Mouse (Mus musculus) retina, adult 2 months (tissue): Measurements from ENCODE around the gene Grk6.

Experiments
- DNase-seq: peaks from one replicate; pipeline ENCODE4 v3.0.0-alpha.2; 2012; ENCODE audit warnings: low read depth, low spot score

Grk6 gene

DNA sequence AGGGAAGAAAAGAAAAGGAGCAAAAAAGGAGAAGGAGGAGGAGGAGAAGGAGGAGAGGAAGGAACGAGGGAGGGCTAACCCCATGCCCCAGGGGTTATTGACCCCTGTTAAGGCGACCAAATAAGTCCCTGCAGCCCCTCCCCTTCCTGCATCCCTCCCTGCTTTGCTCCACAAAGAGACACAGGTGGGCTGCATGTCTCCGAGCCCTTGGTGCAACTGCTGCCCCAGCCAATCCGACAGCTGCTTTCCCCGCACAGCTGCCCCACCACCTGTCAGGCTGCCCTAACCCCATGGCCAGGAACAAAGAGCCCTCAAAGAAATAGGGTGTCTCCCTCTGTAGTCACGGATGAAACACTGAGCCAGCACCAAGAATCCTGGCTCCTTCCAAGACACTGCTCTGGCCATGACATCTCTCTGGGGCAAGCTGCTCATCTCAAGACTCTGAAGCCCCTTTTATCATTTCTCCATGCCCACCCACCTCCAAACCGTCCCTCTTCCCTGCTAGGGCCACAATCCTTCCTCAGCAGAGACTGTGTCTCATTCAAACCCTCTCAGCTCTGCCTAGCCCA lies 39.7 kb downstream of the Grk6 start:
- no peak for DNase-seq

DNA sequence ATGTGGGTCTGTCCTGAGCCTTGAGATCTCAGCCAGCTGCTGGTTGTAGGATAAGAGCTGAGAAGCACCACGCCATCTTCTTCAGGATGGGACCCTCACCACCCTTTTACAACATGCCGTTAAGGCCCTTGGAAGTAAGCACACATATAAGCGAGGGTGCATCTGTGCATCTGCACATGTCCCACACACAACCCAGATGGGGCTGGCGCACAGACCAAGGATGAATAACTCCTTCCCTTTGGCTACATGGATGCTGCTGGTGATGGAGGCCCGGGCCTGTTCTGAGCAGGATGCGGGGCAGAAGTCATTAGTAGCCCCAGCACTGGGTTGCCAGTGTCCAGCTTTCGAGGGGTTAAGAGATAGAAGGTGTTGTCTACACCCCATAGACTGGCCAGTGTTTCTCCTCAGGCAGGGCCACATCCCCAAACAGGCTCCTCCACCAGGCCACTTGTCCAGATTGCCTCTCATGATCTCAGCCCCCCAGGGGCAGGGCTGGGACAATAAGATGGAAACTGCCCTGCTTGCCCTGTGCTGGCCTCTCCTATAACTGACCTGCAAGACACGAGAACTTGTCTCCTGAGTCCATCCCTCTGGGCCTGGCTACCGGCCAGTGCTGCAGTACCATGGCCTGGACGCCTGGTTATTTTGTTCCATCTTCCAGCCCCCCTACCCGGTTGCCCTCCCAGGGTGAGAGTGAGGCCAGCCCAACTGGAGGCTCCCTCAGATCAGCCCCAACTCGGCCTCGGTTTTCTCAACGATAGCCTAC lies 41.3 kb downstream of the Grk6 start:
- no peak for DNase-seq

DNA sequence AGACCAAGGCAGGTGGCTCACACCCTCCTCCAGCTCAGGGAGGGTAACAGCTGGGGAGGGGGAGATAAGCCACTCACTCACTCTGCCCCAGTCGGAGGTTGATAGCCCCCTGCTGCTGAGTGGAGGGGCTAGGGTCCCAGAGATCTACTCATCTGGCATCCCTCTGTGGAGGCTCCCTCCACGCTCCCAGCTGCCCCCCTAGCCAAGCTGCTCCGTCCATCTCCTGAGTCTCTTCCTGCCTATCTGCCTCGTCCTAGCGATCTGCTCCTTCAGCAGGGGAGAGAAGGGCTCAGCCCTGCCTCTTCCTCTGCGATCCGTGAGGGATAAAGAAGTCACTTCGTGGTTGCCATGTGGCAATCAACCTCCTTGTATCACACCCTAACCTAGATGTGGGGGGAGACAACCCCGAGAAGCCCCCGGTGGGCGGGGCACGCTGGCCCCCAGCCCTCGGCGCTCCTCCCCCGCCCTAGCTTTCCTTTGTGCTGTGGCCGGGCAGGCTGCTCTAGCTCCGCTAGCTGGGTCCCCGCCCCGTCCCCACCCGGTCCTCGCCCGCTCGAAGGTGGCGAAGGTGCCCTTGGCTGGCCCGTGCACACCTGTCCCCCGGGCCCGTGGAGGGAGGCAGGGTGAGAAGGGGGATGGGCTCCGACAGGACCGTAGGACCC lies 42.2 kb downstream of the Grk6 start:
- DNase-seq: no peak

DNA sequence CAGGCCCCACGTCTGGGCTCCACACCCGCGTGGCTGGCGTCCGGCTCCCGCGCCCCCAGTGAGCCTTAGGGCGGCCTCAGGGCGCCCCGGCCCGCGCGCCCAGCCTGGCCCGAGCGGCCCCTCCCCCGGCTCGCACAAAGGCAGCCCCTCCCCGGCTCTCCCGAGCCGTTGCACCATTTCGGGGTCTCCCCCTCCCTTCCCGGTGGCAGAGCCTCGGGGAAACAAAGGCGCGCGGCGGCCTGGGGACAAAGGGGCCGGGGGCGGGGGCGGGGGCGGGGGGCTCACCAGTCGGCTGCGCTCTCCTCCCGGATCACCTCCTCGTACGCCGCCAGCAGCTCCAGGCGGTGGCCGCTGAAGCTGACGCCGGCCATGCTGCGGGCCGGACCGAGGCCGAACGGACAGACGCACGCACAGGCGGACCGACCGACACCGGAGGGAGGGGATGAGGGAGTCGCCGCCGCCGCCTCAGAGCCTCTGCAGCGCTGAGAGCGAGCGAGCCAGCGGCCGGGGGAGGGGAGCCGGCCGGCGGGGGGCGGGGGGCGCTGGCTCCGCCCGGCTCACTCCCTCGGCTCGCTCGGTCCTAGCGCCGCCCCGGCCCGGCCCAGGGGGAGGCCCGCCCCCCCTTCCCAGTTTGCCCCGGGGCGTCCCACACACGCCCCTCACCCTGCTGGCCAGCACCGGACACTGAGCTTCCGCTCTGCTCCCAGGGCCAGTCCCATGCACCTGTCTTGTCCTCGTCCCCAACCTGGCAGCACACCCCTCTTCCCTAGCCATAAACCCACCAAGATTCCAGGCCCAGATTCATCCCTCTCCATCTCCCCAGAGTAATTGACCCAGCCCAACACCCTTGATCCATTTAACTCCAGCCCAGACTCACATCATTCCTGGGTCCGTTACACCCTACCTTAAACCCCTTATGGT lies 43.0 kb downstream of the Grk6 start, which contains the start of gene Dbn1:
TSS of gene Dbn1 (minus strand) at position 534 of the 921 bp plus-strand sequence.
- no peak for DNase-seq

GRCm38 (mm10) chr13:55494257-55494656 lies 49.4 kb downstream of the Grk6 start:
- DNase-seq: no peak

DNA sequence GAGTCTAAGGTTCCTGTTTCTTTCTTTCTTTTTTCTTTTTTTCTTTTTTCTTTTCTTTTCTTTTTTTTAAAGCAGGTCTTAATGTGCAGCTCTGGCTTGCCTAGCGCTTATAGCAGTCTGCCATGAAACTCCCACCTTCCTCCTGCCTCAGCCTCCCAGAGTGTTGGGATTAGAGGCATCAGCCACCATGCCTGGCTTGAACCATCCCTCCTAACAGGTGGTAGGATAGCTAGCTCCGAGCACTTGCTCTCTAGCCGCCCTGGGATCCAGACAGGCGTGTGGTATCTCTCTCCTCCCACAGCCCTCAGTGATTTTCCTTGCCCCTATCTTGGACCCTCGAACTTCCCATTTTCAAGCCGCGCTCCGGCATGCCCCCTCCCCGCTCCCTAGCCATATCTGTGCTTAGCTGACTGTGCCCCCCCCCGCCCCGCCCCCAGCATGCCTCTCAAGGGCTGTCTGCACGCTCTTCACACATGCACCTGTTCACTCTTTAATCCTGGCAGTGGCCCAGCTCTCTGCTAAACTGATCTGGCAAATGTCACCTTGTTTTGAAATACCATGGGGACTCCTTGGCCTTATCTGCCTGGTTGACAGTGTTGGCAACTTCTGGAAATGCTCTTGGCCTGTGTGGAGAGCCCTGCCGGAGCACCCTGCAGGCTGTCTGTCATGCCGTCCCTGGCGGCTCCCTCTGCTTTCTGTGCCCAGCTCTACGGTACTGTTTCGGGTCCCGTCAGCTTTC lies 50.2 kb downstream of the Grk6 start:
- DNase-seq: no peak

DNA sequence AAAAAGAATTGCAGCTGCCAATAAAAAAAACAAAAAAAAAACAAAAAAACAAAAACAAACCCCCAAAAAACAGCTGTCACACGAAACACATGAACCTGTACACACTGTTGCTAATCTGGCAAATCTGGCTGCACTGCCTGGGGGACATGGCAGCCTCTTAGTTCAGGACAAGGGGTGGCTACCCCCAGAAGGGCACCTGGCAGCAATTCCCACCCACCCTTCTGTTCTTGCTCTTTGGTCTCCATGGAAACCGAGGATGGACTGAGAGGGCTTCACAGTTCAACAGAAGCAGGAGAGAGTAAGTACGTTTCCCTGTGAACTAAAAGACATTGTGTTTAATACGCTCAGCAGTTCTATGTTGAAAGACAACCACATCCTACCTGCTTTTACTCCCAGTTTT lies 50.8 kb downstream of the Grk6 start:
- DNase-seq: no peak

GRCm38 (mm10) chr13:55496661-55497060 lies 51.8 kb downstream of the Grk6 start:
- no peak for DNase-seq

- DNase-seq: no peak
Observed at GRCm38 (mm10) chr13:55498906-55499305, 54.0 kb downstream of the Grk6 start.

GRCm38 (mm10) chr13:55500575-55500974 lies 55.7 kb downstream of the Grk6 start:
- DNase-seq: no peak

DNA sequence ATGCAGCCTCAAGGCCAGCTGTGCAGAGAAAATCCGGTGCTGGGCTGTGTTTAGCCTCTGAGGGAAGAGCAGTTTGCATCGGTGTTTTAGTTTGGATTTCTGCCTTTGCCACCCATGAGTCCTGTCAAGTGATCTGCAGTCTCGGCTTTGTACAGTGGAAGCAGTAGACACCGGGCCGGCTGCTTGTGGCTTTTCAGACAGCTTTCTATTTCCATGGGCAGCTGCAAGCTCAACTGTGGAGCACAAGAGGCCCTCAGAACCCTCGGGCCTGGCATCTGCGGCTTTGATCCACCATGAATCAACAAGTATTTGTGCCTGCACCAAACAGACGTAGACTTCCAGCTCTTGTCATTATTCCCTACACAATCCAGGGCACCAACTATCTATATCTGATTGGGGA lies 57.5 kb downstream of the Grk6 start:
- no peak for DNase-seq

DNA sequence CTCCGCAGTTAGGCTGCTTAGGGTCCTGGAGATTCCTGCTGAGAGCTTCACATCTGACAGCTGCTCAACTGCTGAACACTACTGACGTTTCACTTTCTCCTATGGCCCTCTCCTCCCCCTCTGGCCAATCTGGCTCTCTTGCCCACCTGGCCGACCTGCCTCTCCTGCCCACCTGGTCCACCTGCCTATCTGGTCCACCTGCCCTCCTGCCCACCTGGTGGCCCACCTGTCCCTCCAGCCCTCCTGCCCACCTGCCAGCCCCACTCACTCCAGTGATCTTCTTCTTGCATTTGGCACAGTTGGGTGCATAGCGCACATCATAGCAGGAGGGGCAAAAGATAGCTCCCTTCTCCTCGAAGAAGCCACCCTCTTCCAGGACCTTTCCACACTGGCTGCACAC lies 59.5 kb downstream of the Grk6 start:
- no peak for DNase-seq

DNA sequence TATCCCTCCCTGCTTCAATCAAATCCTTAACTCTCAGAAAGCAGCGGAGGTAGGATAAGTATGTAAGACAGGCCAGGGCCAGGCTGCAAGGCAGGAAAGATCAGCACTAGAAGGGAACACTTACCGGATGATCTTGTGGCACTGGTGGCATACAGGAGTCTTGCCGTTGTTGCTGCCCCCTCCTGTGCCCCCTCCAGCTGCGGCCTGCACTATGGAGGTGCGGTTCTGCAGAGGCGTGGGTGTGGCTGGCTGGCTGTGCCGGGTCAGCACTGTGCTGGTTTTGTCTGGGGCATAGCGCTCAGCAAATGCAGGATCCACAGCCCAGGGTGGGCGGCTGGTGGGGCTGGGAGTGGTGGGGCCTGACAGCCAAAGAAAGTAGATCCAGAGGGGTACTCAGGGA lies 60.9 kb downstream of the Grk6 start:
- no peak for DNase-seq

DNA sequence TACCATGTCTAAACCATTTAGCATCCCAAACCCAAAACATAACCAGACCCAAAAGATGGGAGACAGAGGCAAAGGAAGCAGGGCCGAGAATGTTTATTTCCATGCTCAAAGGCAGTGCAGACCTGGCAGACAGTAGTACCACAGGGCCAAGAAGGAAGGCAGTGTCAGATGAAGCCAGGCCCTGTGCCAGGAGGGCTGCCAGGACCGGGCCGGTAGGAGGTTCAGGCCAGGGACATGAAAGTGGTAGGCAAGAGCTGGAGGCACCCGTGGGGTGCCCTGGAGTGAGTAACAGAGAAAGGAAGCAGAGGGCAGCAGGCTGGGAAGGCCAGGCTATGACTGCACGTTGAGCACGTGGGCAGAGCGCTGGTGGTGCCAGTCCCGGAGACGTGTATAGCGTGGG lies 61.8 kb downstream of the Grk6 start:
- no peak for DNase-seq

- DNase-seq: no peak
Observed at GRCm38 (mm10) chr13:55507877-55508276, 63.0 kb downstream of the Grk6 start.

GRCm38 (mm10) chr13:55508531-55508930 lies 63.7 kb downstream of the Grk6 start:
- DNase-seq: no peak

- no peak for DNase-seq
Observed at GRCm38 (mm10) chr13:55510332-55510667, 65.4 kb downstream of the Grk6 start.
